Mouse (Mus musculus): ENCODE data around the gene Scap.

- no peak for TF ChIP-seq CTCF (IDR thresholded peaks at IDR 0.05; ENCODE audit: control insufficient read depth, insufficient read depth, insufficient replicate concordance, low read depth, low read length)
- TF ChIP-seq POLR2A (IDR thresholded peaks at IDR 0.05; ENCODE audit: control insufficient read depth, low read depth, low read length): peak; percentile 37; the same call in 1 of the 2 replicates
These were observed 47.6 kb downstream of the Scap start for GRCm38 (mm10) chr9:110380662-110381061.

Measured in testis, adult 2 months (tissue).